Mouse (Mus musculus) E14TG2a.4 (cell line): ENCODE measurements around the gene Wdfy3.

Experiments
- CTCF ChIP-seq: conservative IDR thresholded peaks from 2 replicates; pipeline ENCODE4 v1.5.1; 2014; ENCODE audit warnings: low read length
- NANOG ChIP-seq: IDR thresholded peaks from 2 replicates; pipeline ENCODE4 v1.6.1; 2014; ENCODE audit warnings: borderline replicate concordance, low read length, mixed read lengths
- POU5F1 ChIP-seq: IDR thresholded peaks from 2 replicates; pipeline ENCODE4 v1.6.1; 2014; ENCODE audit warnings: low read length, borderline replicate concordance

DNA sequence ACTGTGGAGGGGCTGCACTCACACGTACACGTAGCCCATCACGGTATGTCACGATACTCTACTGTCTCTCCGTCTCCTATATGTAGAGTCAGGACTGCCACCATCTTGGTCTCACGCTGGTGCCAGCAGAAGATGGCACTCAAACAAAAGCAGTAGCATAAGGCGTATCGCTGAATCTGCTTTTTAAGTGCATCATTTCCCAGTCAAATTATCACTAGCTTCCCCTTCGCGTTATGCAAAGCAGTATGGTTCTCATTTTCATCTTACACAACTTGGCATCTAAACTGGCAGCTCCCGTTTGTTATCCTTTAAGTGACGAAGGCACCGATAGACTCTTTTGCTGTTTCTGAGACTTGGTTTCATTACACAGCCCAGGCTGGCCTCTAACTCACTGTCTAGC, 110.4 kb downstream of the Wdfy3 start:
- TF ChIP-seq CTCF, result no peak
- no peak for TF ChIP-seq POU5F1
- TF ChIP-seq NANOG, result no peak
